Mouse (Mus musculus) urinary bladder, adult 18-20 months (tissue): ENCODE data around the gene Asrgl1.
"Not testable (repeated sequence)": the region's sequence is repeated elsewhere in the genome, so short reads cannot be mapped to it uniquely, and the experiment has no call there.

Experiments used
- DNase-seq, 2 experiments: peaks; one replicate each; pipeline ENCODE4 v3.0.0; 2022; ENCODE audit warnings: low spot score in 2 of 2, mixed read lengths in 2 of 2

Asrgl1 gene

GRCm38 (mm10) chr19:9135512-9136331 is at the start of gene Asrgl1:
Gene Asrgl1 (minus strand): TSS chr19:9135636.
- DNase-seq, result peak; percentile 55 to 79

DNA sequence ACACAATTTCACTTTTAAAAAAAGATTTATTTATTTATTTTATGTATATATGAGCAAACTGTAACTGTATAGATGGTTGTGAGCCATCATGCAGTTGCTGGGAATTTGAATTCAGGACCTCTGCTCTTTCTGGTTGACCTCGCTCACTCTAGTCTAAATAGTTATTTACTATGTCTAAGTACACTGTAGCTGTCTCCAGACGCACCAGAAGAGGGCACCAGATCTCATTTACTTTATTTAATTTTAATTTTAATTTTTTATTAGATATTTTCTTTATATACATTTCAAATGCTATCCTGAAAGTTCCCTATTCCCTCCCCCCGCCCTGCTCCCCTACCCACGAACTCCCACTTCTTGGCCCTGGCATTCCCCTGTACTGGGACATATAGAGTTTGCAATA is 10.8 kb upstream of the Asrgl1 start:
- DNase-seq, result no peak

- DNase-seq, result no peak
Measured at GRCm38 (mm10) chr19:9143639-9144125, 8.2 kb upstream of the Asrgl1 start.

GRCm38 (mm10) chr19:9143230-9143629 is 7.8 kb upstream of the Asrgl1 start:
- DNase-seq, result no peak

DNA sequence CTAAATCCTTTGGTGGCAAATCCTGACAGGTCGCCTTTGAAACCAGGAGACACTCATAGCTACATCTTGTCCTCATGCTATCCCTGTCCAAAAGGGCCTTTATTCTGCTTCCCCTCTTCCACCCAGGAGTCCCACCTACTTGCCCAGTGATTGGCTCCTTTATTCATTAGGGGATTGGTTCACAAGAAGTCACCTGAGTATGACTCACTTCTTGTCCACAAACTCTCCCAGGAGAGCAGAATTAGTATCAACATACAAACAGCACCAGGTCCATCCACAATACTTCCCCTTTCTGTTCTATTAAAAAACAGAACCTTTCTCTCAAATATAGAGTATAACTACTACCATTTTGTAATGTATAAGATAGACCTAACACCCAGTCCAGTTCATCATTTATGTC is 4.9 kb upstream of the Asrgl1 start:
- not testable (repeated sequence) for DNase-seq

- no peak for DNase-seq
Measured at GRCm38 (mm10) chr19:9137159-9137558, 1.7 kb upstream of the Asrgl1 start.

DNA sequence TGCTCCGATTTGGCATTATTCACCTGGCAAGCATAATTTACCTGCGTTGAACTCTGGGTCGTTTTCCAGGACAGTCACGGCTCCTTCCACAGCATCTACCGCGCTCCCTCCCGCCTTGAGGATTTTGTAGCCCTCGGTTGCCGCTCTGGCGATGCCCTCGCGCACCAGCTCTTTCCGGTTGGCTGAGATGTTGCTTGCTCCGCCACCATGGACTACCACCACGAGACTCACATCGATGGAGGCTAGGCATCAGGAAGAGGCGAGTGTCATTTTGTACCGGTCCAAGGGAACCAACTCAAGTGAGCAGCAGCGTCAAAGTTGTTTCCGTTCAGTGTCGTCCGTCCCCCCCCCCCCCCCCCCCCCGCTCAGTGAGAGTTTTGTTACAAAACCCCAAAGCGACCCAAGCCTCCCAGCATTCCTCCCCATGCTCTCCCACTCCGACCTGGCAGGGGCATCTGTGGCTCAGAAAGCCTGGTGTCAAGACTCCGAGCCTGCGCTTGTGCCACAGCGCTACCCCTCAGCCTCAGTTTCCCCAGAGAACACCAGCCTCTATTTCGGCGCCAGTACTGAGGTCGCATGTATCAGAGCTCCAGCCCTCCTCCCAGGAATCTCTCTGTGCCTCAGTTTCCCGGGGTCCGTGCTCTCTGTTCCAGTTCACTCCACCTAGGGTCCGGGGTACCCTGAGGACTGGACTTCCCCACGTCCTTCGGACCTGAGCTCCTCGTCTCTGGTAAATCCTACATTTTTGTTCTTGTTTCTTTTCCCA is 507 bp downstream of the Asrgl1 start:
- DNase-seq, result no peak

DNA sequence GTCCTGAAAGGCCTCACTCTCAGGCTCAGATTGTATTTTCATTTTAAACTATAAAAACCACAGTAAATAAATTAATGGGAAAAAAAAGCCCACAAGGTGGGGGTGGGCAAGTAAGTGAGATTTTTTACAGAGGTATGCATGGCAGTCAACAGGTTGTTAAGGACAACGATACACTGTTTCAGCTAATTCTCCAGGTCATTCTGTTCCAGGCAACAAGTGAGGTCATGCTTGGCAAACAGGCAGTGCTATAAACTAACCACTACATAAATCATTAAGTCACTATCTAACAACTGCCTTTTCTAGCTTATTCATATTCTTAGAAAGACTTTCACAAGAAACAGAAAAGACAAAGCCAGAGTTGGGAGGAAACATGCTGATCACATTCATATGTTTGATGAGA is 5.4 kb downstream of the Asrgl1 start:
- DNase-seq, result no peak

- no peak for DNase-seq
Measured at GRCm38 (mm10) chr19:9128499-9129194, 6.8 kb downstream of the Asrgl1 start.

GRCm38 (mm10) chr19:9123986-9124385 is 11.4 kb downstream of the Asrgl1 start:
- DNase-seq, result not testable (repeated sequence)

GRCm38 (mm10) chr19:9122390-9122789 is 13.0 kb downstream of the Asrgl1 start:
- no peak for DNase-seq

DNA sequence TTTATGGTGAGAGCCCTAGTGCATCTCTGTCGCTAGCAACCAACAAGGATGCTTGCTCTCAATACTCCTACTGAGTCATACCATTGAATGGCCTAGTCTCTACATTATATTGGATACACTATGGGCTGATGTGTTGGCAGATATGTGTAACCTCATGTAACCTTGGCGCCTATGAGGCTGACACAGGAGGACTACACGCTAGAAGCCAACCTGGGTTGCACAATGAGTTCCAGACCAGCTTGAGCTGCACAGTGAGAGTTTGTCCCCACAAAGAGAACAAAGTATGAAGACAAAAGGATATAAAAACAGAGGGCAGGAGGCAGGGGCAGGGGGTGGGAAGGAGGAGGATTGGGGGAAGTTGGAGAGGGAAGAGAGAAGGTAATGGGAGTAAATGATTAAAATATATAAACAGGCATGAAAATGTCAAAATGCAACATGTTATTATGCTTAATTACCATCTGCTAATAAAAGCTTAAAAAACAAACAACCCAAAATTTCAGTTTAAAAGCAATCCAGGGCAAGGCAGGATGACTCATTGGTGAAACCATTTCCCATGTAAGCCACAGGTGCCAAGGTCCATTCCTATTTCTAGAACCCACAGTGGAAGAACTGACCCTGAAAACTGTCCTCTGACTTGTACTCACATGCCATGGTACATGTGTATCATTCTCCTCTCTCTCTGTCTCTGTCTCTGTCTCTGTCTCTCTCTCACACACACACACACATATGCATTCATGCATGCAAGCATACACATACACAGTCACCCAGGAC is 15.6 kb downstream of the Asrgl1 start:
- DNase-seq, result no peak

- no peak for DNase-seq
Measured at GRCm38 (mm10) chr19:9117275-9117674, 18.2 kb downstream of the Asrgl1 start.

GRCm38 (mm10) chr19:9116268-9116667 is 19.2 kb downstream of the Asrgl1 start:
- no peak for DNase-seq

DNA sequence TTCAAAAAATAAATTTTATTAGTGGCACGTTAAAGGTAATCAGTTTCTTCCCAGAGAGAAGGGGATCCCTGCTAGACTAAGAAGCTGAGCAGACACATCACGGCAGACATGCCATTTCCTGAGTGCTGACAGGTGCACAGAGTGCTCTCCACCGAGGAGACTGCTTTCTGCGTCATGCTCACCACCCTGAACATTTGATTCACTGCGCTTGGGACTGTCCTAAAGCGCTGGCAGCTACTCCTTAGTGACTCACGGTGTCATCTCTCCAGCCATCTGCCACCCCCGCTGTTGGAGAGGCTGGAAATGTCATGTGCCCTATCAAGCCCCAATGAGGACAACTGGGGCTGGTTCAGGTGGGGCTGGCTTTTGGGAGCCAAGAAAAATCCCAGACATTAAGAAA is 23.4 kb downstream of the Asrgl1 start:
- DNase-seq, result no peak

DNA sequence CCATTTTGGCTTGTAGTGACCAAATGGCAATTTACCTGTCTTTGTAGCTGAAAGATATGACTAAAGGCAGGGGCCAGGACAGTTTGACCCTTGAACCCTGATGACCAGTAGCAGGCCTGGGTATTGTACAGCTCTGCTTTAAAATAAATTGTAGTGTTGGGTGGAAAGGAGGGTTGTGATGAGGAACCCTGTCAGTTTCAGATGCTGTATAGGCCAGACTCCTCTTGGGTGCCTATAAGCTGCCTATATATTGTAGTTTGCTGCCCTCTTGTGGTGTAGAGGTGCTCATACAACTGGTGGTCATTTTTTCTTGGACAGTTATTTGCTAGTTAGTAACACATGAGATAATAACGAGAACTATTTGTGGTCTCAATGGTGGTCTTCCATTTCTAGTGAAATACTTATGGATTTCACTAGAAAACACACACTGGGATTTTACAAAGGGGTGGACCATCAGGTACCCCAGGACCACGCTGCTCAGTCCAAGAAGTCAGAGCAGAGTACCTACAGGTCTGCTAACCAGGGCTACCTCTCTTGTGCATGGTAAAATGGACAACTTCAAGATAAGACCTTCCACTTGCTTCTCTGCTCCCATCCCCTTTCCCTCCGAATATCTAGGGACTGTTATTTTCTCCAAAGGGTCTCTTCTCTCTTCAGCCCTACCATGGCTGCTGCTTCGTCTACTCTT is 25.1 kb downstream of the Asrgl1 start:
- no peak for DNase-seq

DNA sequence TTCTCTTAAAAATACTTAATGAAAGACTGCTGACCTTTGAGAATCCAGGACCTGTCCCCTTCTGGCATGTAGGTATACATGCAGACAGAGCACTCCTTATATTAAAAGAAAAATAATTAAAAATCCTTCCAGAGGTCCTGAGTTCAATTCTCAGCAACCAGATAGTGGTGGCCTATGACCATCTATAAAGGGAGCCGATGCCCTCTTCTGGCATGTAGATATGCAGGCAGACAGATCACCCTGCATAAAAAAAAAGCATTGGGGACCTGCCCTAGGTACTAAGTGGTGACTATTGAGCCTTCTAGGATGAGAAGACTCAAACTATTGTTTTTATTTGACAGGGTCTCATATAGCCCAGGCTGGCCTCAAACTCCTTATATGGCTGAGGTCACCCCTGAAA is 26.9 kb downstream of the Asrgl1 start:
- DNase-seq, result no peak

- peak in 1 of 2 experiments; percentile 42 for DNase-seq
Measured at GRCm38 (mm10) chr19:9107379-9107755, 28.1 kb downstream of the Asrgl1 start.

GRCm38 (mm10) chr19:9106751-9107378 is 28.6 kb downstream of the Asrgl1 start:
- DNase-seq, result peak; percentile 49 to 70

GRCm38 (mm10) chr19:9106096-9106495 is 29.3 kb downstream of the Asrgl1 start:
- no peak for DNase-seq
